Mouse (Mus musculus) MEL (cell line): ENCODE results near the gene Smap1.

Experiments
- CTCF ChIP-seq, 3 experiments: IDR thresholded peaks in 2 of 3; conservative IDR thresholded peaks in 1 of 3; 2 replicates each; pipeline ENCODE4 v1.5.1; 2011 to 2012; ENCODE audit warnings: low read length in 3 of 3, low read depth in 2 of 3, mild to moderate bottlenecking in 2 of 3, improper control_type of control experiment in 1 of 3, inconsistent platforms in 1 of 3, mixed read lengths in 1 of 3, moderate library complexity in 1 of 3; ENCODE audit not compliant: control insufficient read depth in 1 of 3, insufficient read depth in 1 of 3, poor library complexity in 1 of 3, severe bottlenecking in 1 of 3
- MAX ChIP-seq: IDR thresholded peaks from 2 replicates; pipeline ENCODE4 v1.6.1; 2011; ENCODE audit warnings: low read length, improper control_type of control experiment
- POLR2A ChIP-seq, 2 experiments: IDR thresholded peaks; 2 replicates each; pipeline ENCODE4 v1.6.1; 2011 to 2012; ENCODE audit warnings: low read length in 2 of 2, mild to moderate bottlenecking in 2 of 2, control low read depth in 1 of 2, improper control_type of control experiment in 1 of 2, low read depth in 1 of 2, moderate library complexity in 1 of 2; ENCODE audit not compliant: control insufficient read depth in 1 of 2, insufficient read depth in 1 of 2, poor library complexity in 1 of 2
- POLR2AphosphoS2 ChIP-seq: IDR thresholded peaks from 2 replicates; pipeline ENCODE4 v1.6.1; 2011; ENCODE audit warnings: low read length, improper control_type of control experiment

DNA sequence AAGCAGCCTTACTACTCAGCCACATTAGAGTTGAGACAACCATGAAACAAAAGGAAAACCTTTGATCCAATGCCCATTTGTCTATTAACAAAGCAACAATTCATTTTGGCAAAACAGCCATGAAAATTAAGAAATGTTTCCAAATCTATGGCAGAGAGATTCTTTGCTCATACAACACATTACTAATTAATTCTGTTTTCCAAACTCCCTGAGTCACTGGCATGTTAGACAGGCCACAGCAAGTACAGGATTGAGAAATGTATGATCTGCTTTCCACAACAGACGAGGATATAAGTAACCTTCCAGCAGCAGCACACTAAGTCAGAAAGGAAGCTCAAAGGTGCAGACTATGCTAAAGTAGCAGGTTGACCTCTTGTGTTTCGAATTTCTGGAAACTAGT is 9.1 kb downstream of the Smap1 start:
- TF ChIP-seq MAX: no peak
- no peak for TF ChIP-seq CTCF (IDR thresholded peaks at IDR 0.05 in 2 of 3, conservative IDR thresholded peaks at IDR 0.05 in 1 of 3; ENCODE audit: control insufficient read depth in 1 of 3, insufficient read depth in 1 of 3, low read depth in 2 of 3, low read length in 3 of 3, poor library complexity in 1 of 3, severe bottlenecking in 1 of 3)
- TF ChIP-seq POLR2A (IDR thresholded peaks at IDR 0.05; ENCODE audit: control insufficient read depth in 1 of 2, insufficient read depth in 1 of 2, low read depth in 1 of 2, low read length in 2 of 2, poor library complexity in 1 of 2): no peak
- TF ChIP-seq POLR2AphosphoS2: no peak
